Mouse (Mus musculus) heart, adult 2 months (tissue): ENCODE measurements at regions not wholly inside any gene's neighbourhood (a gene's known extent, or its start where the extent isn't known, plus 50 kb on each side); places are given as distances from the start of the nearest gene placed in this dataset.

ENCODE experiments used
- DNase-seq, 2 experiments: peaks; one replicate each; pipeline ENCODE4 v3.0.0; 2021
- H3K27ac ChIP-seq: fragments of 200-600 bp; 2 replicates; pipeline ENCODE4 v1.8.1; 2022
- H3K27me3 ChIP-seq: fragments of 200-500 bp; 2 replicates; pipeline ENCODE4 v1.6.1; 2012; ENCODE audit warnings: mild to moderate bottlenecking, low read length, inconsistent platforms, mixed read lengths; ENCODE audit not compliant: control insufficient read depth, insufficient read depth
- H3K36me3 ChIP-seq: fragments of 200-500 bp; 2 replicates; pipeline ENCODE4 v1.6.1; 2012; ENCODE audit warnings: low read length, inconsistent platforms; ENCODE audit not compliant: control insufficient read depth, insufficient read depth
- H3K4me1 ChIP-seq: fragments of 200-500 bp; 2 replicates; pipeline ENCODE4 v1.6.1; 2011; ENCODE audit warnings: low read length; ENCODE audit not compliant: control insufficient read depth, insufficient read depth
- H3K4me3 ChIP-seq: fragments of 200-600 bp; 2 replicates; pipeline ENCODE4 v1.8.1; 2022
- H3K79me2 ChIP-seq: fragments of 200-500 bp; replicated peaks from 2 replicates; pipeline ENCODE4 v1.6.1; 2012; ENCODE audit warnings: mild to moderate bottlenecking, inconsistent platforms, low read length, moderate library complexity, mixed read lengths; ENCODE audit not compliant: control insufficient read depth, insufficient read depth
- H3K9ac ChIP-seq: fragments of 200-500 bp; 2 replicates; pipeline ENCODE4 v1.6.1; 2012; ENCODE audit warnings: low read depth, mild to moderate bottlenecking, control low read depth, inconsistent platforms, low read length, mixed read lengths
- CTCF ChIP-seq: fragments of 200-600 bp; IDR thresholded peaks from 2 replicates; pipeline ENCODE4 v1.8.1; 2022; ENCODE audit warnings: antibody characterized with exemption, mild to moderate bottlenecking, moderate library complexity
- EP300 ChIP-seq: fragments of 200-500 bp; IDR thresholded peaks from 2 replicates; pipeline ENCODE4 v1.6.1; 2011; ENCODE audit warnings: low read depth, low read length, control low read depth; ENCODE audit not compliant: insufficient read depth
- POLR2A ChIP-seq: fragments of 200-500 bp; IDR thresholded peaks from 2 replicates; pipeline ENCODE4 v1.6.1; 2011; ENCODE audit warnings: mild to moderate bottlenecking, low read depth, low read length, control low read depth; ENCODE audit not compliant: insufficient read depth
- WGBS: fragments of 180-500 bp; shearing (Covaris S2); methylation state at CpG from one replicate; pipeline ENCODE4 v1.1.7; 2018; 5-methylcytosine and 5-hydroxymethylcytosine counted together
- intact Hi-C: fragments of 180-260 bp; cut with DNase I; formaldehyde crosslinking; loops from one replicate; pipeline ENCODE4 v1.15.1; 2025

- Histone ChIP-seq H3K27me3 (no peaks in the 10 kb centered on the region), H3K9ac (no peak overlapping the region), H3K36me3 (no peaks in the 10 kb centered on the region), H3K79me2 (no peaks in the 10 kb centered on the region), H3K27ac (no peak overlapping the region), H3K4me1 (no peaks in the 10 kb centered on the region; the same call in none of the 2 replicates), H3K4me3 (no peak overlapping the region)
- TF ChIP-seq POLR2A, result no peak
- no peak for TF ChIP-seq CTCF
- no peak for TF ChIP-seq EP300
- WGBS, result 84% methylated on average over 8 of the region's 8 CpGs
- intact Hi-C loops, result loop anchor here (5.0 kb wide), 1 partner anchor 48 kb away; no protein-coding TSS in a partner anchor
- DNase-seq, result no peak
These were observed 51.8 kb upstream of the Klf13 start for GRCm38 (mm10) chr7:63990312-63991028.

- TF ChIP-seq CTCF, result no peak
- no peak for TF ChIP-seq EP300
- TF ChIP-seq POLR2A, result no peak
- intact Hi-C loops, result loop anchor here (5.0 kb wide), 1 partner anchor 47 kb away; no protein-coding TSS in a partner anchor
- Histone ChIP-seq H3K4me3 (no peak overlapping the region), H3K27ac (no peak overlapping the region), H3K27me3 (no peaks in the 10 kb centered on the region), H3K9ac (no peak overlapping the region), H3K36me3 (no peaks in the 10 kb centered on the region), H3K79me2 (no peaks in the 10 kb centered on the region), H3K4me1 (no peaks in the 10 kb centered on the region; the same call in none of the 2 replicates)
- DNase-seq, result no peak
These were observed 51.0 kb upstream of the Klf13 start for GRCm38 (mm10) chr7:63989736-63990135.
